Mouse (Mus musculus) CH12.LX (cell line): ENCODE results near the gene Fopnl. TPM values are rescaled to one million over a fixed set of nuclear protein-coding genes. Genes with fewer than 3 reads are reported as not detected.
A peak's percentile ranks its signal among the peaks of the same experiment; 100 is the strongest.

Source experiments
- DNase-seq: peaks from one replicate; pipeline ENCODE4 v3.0.0-alpha.2; 2013; ENCODE audit errors: extremely low read depth
- H3K27ac ChIP-seq: 2 replicates; pipeline ENCODE4 v1.5.1; 2012; ENCODE audit warnings: low read depth, mild to moderate bottlenecking, control low read depth, moderate library complexity; ENCODE audit not compliant: insufficient read depth
- H3K27me3 ChIP-seq: replicated peaks from 2 replicates; pipeline ENCODE3; 2012; ENCODE audit warnings: inconsistent platforms
- H3K36me3 ChIP-seq, 2 experiments: replicated peaks in 1 of 2; 2 replicates each; pipeline versions ENCODE3 to v1.6.1; 2012; ENCODE audit warnings: inconsistent platforms in 1 of 2, low read length in 1 of 2, mild to moderate bottlenecking in 1 of 2, mixed read lengths in 1 of 2, moderate library complexity in 1 of 2; ENCODE audit not compliant: control insufficient read depth in 1 of 2, insufficient read depth in 1 of 2
- H3K4me1 ChIP-seq, 2 experiments: 2 replicates each; pipeline ENCODE4 v1.6.1; 2012; ENCODE audit warnings: inconsistent platforms in 1 of 2, moderate library complexity in 1 of 2; ENCODE audit not compliant: insufficient read depth in 2 of 2, control insufficient read depth in 1 of 2
- H3K4me2 ChIP-seq: 2 replicates; pipeline ENCODE4 v1.6.1; 2012; ENCODE audit warnings: low read depth, mild to moderate bottlenecking, control low read depth; ENCODE audit not compliant: poor library complexity, insufficient read depth, severe bottlenecking
- H3K4me3 ChIP-seq, 3 experiments: fragments of 150-350 bp in 1 of 3; sonication (generic) in 1 of 3; replicated peaks in 1 of 3; 2 replicates each; pipeline versions ENCODE3 to v1.5.1; 2011 to 2012; ENCODE audit warnings: low read depth in 2 of 3, low read length in 2 of 3, mild to moderate bottlenecking in 2 of 3, moderate library complexity in 2 of 3, control low read depth in 1 of 3, improper control_type of control experiment in 1 of 3, inconsistent platforms in 1 of 3, mixed read lengths in 1 of 3; ENCODE audit not compliant: poor library complexity in 1 of 3
- H3K79me2 ChIP-seq: replicated peaks from 2 replicates; pipeline ENCODE4 v1.6.1; 2012; ENCODE audit warnings: mild to moderate bottlenecking, moderate library complexity; ENCODE audit not compliant: control insufficient read depth, poor library complexity, insufficient read depth, severe bottlenecking; ENCODE audit errors: extremely low read depth
- H3K9ac ChIP-seq: 2 replicates; pipeline ENCODE4 v1.6.1; 2012; ENCODE audit warnings: low read depth, mild to moderate bottlenecking, control low read depth, moderate library complexity; ENCODE audit not compliant: insufficient read depth
- H3K9me3 ChIP-seq: replicated peaks from 2 replicates; pipeline ENCODE3; 2012; ENCODE audit warnings: low read length, inconsistent platforms, mixed read lengths
- CHD1 ChIP-seq: IDR thresholded peaks from 2 replicates; pipeline ENCODE4 v1.6.1; 2012; ENCODE audit warnings: low read depth, low read length, improper control_type of control experiment, inconsistent platforms
- CHD2 ChIP-seq: IDR thresholded peaks from 2 replicates; pipeline ENCODE4 v1.6.1; 2011; ENCODE audit warnings: low read length, improper control_type of control experiment
- EP300 ChIP-seq: IDR thresholded peaks from 2 replicates; pipeline ENCODE4 v1.6.1; 2011; ENCODE audit warnings: low read length, improper control_type of control experiment
- IRF4 ChIP-seq: IDR thresholded peaks from 2 replicates; pipeline ENCODE4 v1.6.1; 2014; ENCODE audit warnings: low read depth, mild to moderate bottlenecking, inconsistent platforms, low read length, improper control_type of control experiment
- MAFK ChIP-seq: IDR thresholded peaks from 2 replicates; pipeline ENCODE4 v1.6.1; 2011; ENCODE audit warnings: low read length, improper control_type of control experiment; ENCODE audit not compliant: insufficient replicate concordance
- MAX ChIP-seq: IDR thresholded peaks from 2 replicates; pipeline ENCODE4 v1.6.1; 2011; ENCODE audit warnings: low read length, improper control_type of control experiment
- MEF2A ChIP-seq: IDR thresholded peaks from 2 replicates; pipeline ENCODE4 v1.6.1; 2014; ENCODE audit warnings: low read depth, mild to moderate bottlenecking, inconsistent platforms, low read length, improper control_type of control experiment, borderline replicate concordance
- MXI1 ChIP-seq: IDR thresholded peaks from 2 replicates; pipeline ENCODE4 v1.6.1; 2011; ENCODE audit warnings: mild to moderate bottlenecking, low read depth, low read length, improper control_type of control experiment
- MYC ChIP-seq: IDR thresholded peaks from 2 replicates; pipeline ENCODE4 v1.6.1; 2011; ENCODE audit warnings: low read depth, mild to moderate bottlenecking, improper control_type of control experiment, low read length
- NRF1 ChIP-seq: IDR thresholded peaks from 2 replicates; pipeline ENCODE4 v1.6.1; 2014; ENCODE audit warnings: low read depth, mild to moderate bottlenecking, inconsistent platforms, low read length, improper control_type of control experiment, moderate library complexity
- RAD21 ChIP-seq: IDR thresholded peaks from 2 replicates; pipeline ENCODE4 v1.6.1; 2011; ENCODE audit warnings: low read depth, mild to moderate bottlenecking, low read length, improper control_type of control experiment, moderate library complexity
- SIN3A ChIP-seq: IDR thresholded peaks from 2 replicates; pipeline ENCODE4 v1.6.1; 2012; ENCODE audit warnings: low read length, improper control_type of control experiment, inconsistent platforms
- SMC3 ChIP-seq: IDR thresholded peaks from 2 replicates; pipeline ENCODE4 v1.6.1; 2011; ENCODE audit warnings: low read depth, low read length, improper control_type of control experiment
- UBTF ChIP-seq: IDR thresholded peaks from 2 replicates; pipeline ENCODE4 v1.6.1; 2012; ENCODE audit warnings: low read depth, mild to moderate bottlenecking, inconsistent platforms, low read length, improper control_type of control experiment, moderate library complexity
- ZNF384 ChIP-seq: IDR thresholded peaks from 2 replicates; pipeline ENCODE4 v1.6.1; 2012; ENCODE audit warnings: low read depth, low read length, improper control_type of control experiment, inconsistent platforms
- dilution Hi-C: fragments of 300-500 bp; cut with MboI; formaldehyde crosslinking; loops from 2 replicates; pipeline ENCODE4 v1.14.3; 2020; ENCODE audit warnings: low sequenced_read_pairs; ENCODE audit not compliant: extremely low pct_unique_long_range_greater_than_20kb, extremely low pct_ligation_motif_present
- in situ Hi-C: fragments of 300-500 bp; cut with MboI; formaldehyde crosslinking; loops from 3 replicates; pipeline ENCODE4 v1.14.3; 2019; ENCODE audit warnings: low sequenced_read_pairs, low pct_ligation_motif_present, low pct_unique_long_range_greater_than_20kb, mixed read lengths
- polyA plus RNA-seq: library from polyadenylated mRNA; unstranded; fragments of >175 nt; gene quantifications from 2 replicates; pipeline ENCODE4 v1.2.1, GENCODE M21; 2012; ENCODE audit warnings: low read depth; ENCODE audit not compliant: insufficient read length
- total RNA-seq, 2 experiments: library from RNA; depleted of rRNA; stranded (reverse); fragments of 300-350 nt in 1 of 2; fragments of >200 nt in 1 of 2; gene quantifications; 2 replicates each; pipeline ENCODE4 v1.2.3; 2012 to 2014

Gene Fopnl
- total and polyA plus RNA-seq, 3 experiments: 32.8 to 153 (median 56.8) TPM

DNA sequence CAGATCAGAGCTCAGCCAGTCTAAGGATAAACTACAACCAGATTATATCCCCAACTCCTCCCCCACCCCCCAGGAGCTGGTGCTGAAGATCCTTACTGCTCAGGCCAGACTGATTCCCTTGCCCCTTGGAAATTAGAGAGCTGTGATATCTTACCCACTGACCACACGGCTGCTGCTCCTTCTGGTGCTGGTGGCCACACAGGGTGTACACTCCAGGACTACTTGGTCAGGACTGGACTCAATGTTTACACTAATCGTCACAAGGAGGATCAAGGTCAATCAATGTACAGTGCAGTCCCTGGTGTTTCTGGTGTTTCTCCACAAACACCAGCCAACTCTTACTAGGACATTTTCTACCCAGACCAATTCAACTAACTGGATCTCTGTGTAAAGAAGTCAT, 40.7 kb upstream of the Fopnl start:
- Histone ChIP-seq H3K27me3 (no peaks in the 10 kb centered on the region), H3K4me1 (peaks cover 4 to 36% of the 10 kb centered on the region in 2 experiments), H3K9ac (no peak overlapping the region), H3K4me2 (no peak overlapping the region), H3K27ac (no peak overlapping the region), H3K4me3 (no peak overlapping the region), H3K9me3 (no peaks in the 10 kb centered on the region), H3K79me2 (peaks cover 8% of the 10 kb centered on the region), H3K36me3 (peaks cover 0 to under 1% of the 10 kb centered on the region in 2 experiments)
- dilution Hi-C loops: no loop called here
- TF ChIP-seq MYC (no peak), MEF2A (no peak)
- in situ Hi-C loops: no loop called here
- no peak for DNase-seq

DNA sequence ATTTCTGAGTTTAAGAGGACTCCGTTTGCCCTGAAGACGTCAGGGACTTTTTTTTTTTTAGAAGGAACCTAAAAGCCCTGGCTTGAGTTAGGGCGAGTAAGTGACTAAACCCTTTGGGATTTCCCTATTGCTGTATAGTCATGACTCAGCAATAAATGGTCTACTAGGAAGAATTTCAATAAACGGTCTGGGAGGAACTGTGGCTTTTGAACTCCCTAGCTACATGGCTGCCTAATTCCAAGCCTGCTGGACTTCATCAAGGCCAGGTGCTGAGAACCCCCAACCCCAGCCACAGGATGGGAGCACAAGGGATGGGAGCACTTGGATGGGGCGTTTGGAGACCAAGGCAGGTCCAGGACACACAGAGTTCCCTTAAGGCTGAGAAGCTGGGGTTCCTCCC, 35.5 kb upstream of the Fopnl start:
- no peak overlapping the region for H3K27ac ChIP-seq
- no peak overlapping the region for H3K9ac ChIP-seq
- TF ChIP-seq SMC3: no peak
- TF ChIP-seq MAFK: peak; percentile 97
- peak; percentile 66 for TF ChIP-seq ZNF384
- TF ChIP-seq UBTF: no peak
- dilution Hi-C loops: no loop called here
- no peak overlapping the region for H3K4me2 ChIP-seq
- no peaks in the 10 kb centered on the region for H3K79me2 ChIP-seq
- no peaks in the 10 kb centered on the region for H3K36me3 ChIP-seq
- in situ Hi-C loops: no loop called here
- no peaks in the 10 kb centered on the region for H3K9me3 ChIP-seq
- peaks cover 16 to 42% of the 10 kb centered on the region in 2 experiments for H3K4me1 ChIP-seq
- H3K27me3 ChIP-seq: no peaks in the 10 kb centered on the region
- peak; percentile 38 for DNase-seq
- no peak overlapping the region for H3K4me3 ChIP-seq

DNA sequence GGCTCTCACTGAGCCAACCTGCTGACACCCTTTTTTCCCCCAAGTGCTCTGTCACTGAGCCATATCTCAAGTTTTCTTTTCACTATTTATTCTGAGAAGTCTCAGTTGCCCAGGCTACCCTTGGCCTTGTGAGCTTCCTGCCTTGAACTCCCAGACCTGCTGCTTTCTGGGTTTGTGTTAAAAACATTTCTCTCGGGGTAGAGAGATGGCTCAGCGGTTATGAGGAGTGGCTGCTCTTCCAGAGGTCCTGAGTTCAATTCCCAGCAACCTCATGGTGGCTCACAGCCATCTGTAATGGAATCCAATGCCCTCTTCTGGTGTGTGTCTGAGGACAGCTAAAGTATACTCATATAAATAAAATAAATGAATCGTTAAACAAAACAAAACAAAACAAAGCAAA, 35.0 kb upstream of the Fopnl start:
- H3K9me3 ChIP-seq: no peaks in the 10 kb centered on the region
- no peak overlapping the region for H3K9ac ChIP-seq
- TF ChIP-seq CHD1: no peak
- no peak for TF ChIP-seq CHD2
- no peak for TF ChIP-seq RAD21
- no peak for TF ChIP-seq EP300
- TF ChIP-seq SIN3A: no peak
- TF ChIP-seq MXI1: no peak
- TF ChIP-seq MAX: no peak
- TF ChIP-seq IRF4: no peak
- no peak for TF ChIP-seq NRF1
- H3K4me3 ChIP-seq: no peak overlapping the region
- no peaks in the 10 kb centered on the region for H3K36me3 ChIP-seq
- no peak overlapping the region for H3K27ac ChIP-seq
- no peak overlapping the region for H3K4me2 ChIP-seq
- dilution Hi-C loops: no loop called here
- H3K4me1 ChIP-seq: peaks cover 16 to 42% of the 10 kb centered on the region in 2 experiments
- DNase-seq: no peak
- in situ Hi-C loops: no loop called here
- no peaks in the 10 kb centered on the region for H3K27me3 ChIP-seq
- no peaks in the 10 kb centered on the region for H3K79me2 ChIP-seq
